Comparison of ENCODE assay signal across 8 mouse cellular contexts in the genomic region with DNA sequence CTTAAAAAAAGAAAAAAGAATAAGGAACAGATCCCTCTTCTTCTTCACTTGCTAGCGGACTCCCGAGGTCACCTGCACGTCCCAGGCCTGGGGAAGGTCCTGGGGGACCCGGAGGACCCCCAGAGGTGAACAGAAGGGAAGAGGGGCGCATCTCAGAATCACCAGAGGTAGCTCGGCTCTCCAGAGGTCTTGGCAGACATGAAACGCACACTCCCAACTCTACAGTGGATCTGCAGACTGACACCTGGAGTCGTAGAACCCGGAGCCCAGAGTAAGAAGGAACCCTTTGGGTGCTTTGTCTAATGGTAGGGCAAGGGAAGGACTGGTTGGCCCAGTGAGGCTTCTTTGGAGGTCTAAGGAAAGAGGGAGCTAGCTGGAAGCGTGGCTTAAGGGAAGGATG. TPM values are rescaled to one million over a fixed set of nuclear protein-coding genes. Genes with fewer than 3 reads are reported as not detected.
DNase-seq lines count a peak whose midpoint lies in the region; ATAC-seq lines count a peak whose summit lies in the region.

No protein-coding gene starts in this region.

- DNase-seq in heart, adult 8-10 months (ENCODE audit: low spot score), result no peak
- DNase-seq in embryonic facial prominence, embryonic 10.5 days (ENCODE audit: low spot score), result no peak
- DNase-seq in midbrain, embryonic 11.5 days (ENCODE audit: low spot score, missing footprints), result no peak
- DNase-seq in gastrocnemius, postnatal 36 days, result no peak
- no peak for DNase-seq in B cell, adult 2 months
- DNase-seq in gastrocnemius, postnatal 4 days (ENCODE audit: low spot score in 2 of 2), result no peak

- H3K9ac ChIP-seq in heart, embryonic 13.5 days, result peak overlapping the region; percentile 80
- H3K9ac ChIP-seq in hindbrain, embryonic 13.5 days, result peak overlapping the region; percentile 79
- peak overlapping the region; percentile 68; the same call in 1 of the 2 replicates for H3K9ac ChIP-seq in midbrain, embryonic 11.5 days (ENCODE audit: low read length)

- WGBS in heart, embryonic 13.5 days, result 78% methylated on average over 10 of the region's 10 CpGs
- 76% methylated on average over 10 of the region's 10 CpGs for WGBS in embryonic facial prominence, embryonic 10.5 days
- 79% methylated on average over 10 of the region's 10 CpGs for WGBS in hindbrain, embryonic 13.5 days
- WGBS in midbrain, embryonic 11.5 days, result 79% methylated on average over 10 of the region's 10 CpGs

- H3K4me2 ChIP-seq in heart, embryonic 13.5 days, result peak overlapping the region; percentile 92
- H3K4me2 ChIP-seq in hindbrain, embryonic 13.5 days, result peak overlapping the region; percentile 74
- H3K4me2 ChIP-seq in midbrain, embryonic 11.5 days, result peak overlapping the region; percentile 71

- ATAC-seq in heart, embryonic 13.5 days (ENCODE audit: extremely low read depth, insufficient number of reproducible peaks, low FRiP score, low TSS enrichment), result no peak
- ATAC-seq in hindbrain, embryonic 13.5 days (ENCODE audit: low FRiP score), result peak; percentile 9; the same call in 1 of the 2 replicates
- peak; percentile 1; the same call in 1 of the 2 replicates for ATAC-seq in midbrain, embryonic 11.5 days (ENCODE audit: low FRiP score)

- no peak overlapping the region for H3K27ac ChIP-seq in heart, embryonic 13.5 days (replicated peaks)
- H3K27ac ChIP-seq in embryonic facial prominence, embryonic 10.5 days (replicated peaks), result peak overlapping the region; percentile 72; the same call in 1 of the 2 replicates
- no peak overlapping the region for H3K27ac ChIP-seq in hindbrain, embryonic 13.5 days
- no peak overlapping the region for H3K27ac ChIP-seq in midbrain, embryonic 11.5 days (ENCODE audit: low read depth, low read length)

- peak overlapping the region; percentile 64 for H3K4me3 ChIP-seq in heart, embryonic 13.5 days
- H3K4me3 ChIP-seq in embryonic facial prominence, embryonic 10.5 days, result peak overlapping the region; percentile 62
- peak overlapping the region; percentile 59 for H3K4me3 ChIP-seq in hindbrain, embryonic 13.5 days
- peak overlapping the region; percentile 50 for H3K4me3 ChIP-seq in midbrain, embryonic 11.5 days (ENCODE audit: low read depth, low read length)

- peaks cover 7% of the 10 kb centered on the region for H3K4me1 ChIP-seq in heart, embryonic 13.5 days
- peaks cover 17% of the 10 kb centered on the region for H3K4me1 ChIP-seq in embryonic facial prominence, embryonic 10.5 days
- H3K4me1 ChIP-seq in hindbrain, embryonic 13.5 days (replicated peaks), result peaks cover 7% of the 10 kb centered on the region
- H3K4me1 ChIP-seq in midbrain, embryonic 11.5 days (ENCODE audit: control insufficient read depth, insufficient read depth, low read length), result peaks cover 4% of the 10 kb centered on the region

- H3K27me3 ChIP-seq in heart, embryonic 13.5 days (replicated peaks), result 0 out of 2 replicates have a peak, but pooled peaks cover 5% of the 10 kb centered on the region
- H3K27me3 ChIP-seq in embryonic facial prominence, embryonic 10.5 days (replicated peaks; ENCODE audit: low read depth, poor library complexity, severe bottlenecking), result no peaks in the 10 kb centered on the region; the same call in 1 of the 2 replicates
- no peaks in the 10 kb centered on the region for H3K27me3 ChIP-seq in hindbrain, embryonic 13.5 days
- H3K27me3 ChIP-seq in midbrain, embryonic 11.5 days (ENCODE audit: control insufficient read depth, insufficient read depth, low read length), result no peaks in the 10 kb centered on the region

- H3K9me3 ChIP-seq in heart, embryonic 13.5 days, result no peaks in the 10 kb centered on the region
- no peaks in the 10 kb centered on the region for H3K9me3 ChIP-seq in embryonic facial prominence, embryonic 10.5 days
- H3K9me3 ChIP-seq in hindbrain, embryonic 13.5 days, result no peaks in the 10 kb centered on the region
- H3K9me3 ChIP-seq in midbrain, embryonic 11.5 days (ENCODE audit: control insufficient read depth, low read length), result no peaks in the 10 kb centered on the region

- H3K36me3 ChIP-seq in heart, embryonic 13.5 days, result no peaks in the 10 kb centered on the region
- H3K36me3 ChIP-seq in embryonic facial prominence, embryonic 10.5 days (replicated peaks), result no peaks in the 10 kb centered on the region
- H3K36me3 ChIP-seq in hindbrain, embryonic 13.5 days, result no peaks in the 10 kb centered on the region
- H3K36me3 ChIP-seq in midbrain, embryonic 11.5 days (ENCODE audit: control insufficient read depth, insufficient read depth, low read length), result no peaks in the 10 kb centered on the region

- intact Hi-C loops in gastrocnemius, postnatal 36 days (cut with DNase I), result no loop called here

RNA-seq across cellular contexts. Expression of a gene that starts 11.5 kb away (rescaled TPM):
- 1.1 and 1.2 TPM in 2 replicates for polyA plus RNA-seq in heart, embryonic 13.5 days (2015; fragmentation: Nextera tagmentation; extraction: Ambion mirVana)
- 1 to 10 TPM; 2.6 to 4.2 (median 3.0) TPM for total RNA-seq in heart, adult 8-10 months (2022)
- polyA plus RNA-seq in embryonic facial prominence, embryonic 10.5 days (2016; fragmentation: Nextera tagmentation; extraction: Ambion mirVana), result 1.9 and 2.3 TPM in 2 replicates
- polyA plus RNA-seq in hindbrain, embryonic 13.5 days (2015; fragmentation: Nextera tagmentation; extraction: Ambion mirVana), result 2.4 and 4.3 TPM in 2 replicates
- polyA plus RNA-seq in midbrain, embryonic 11.5 days (2014; fragmentation: Nextera tagmentation; extraction: Ambion mirVana), result 0.08 and 0.26 TPM in 2 replicates
- 1 to 10 TPM; 3.0 to 4.8 TPM for total RNA-seq in gastrocnemius, postnatal 36 days (2021)
- total RNA-seq in gastrocnemius, postnatal 4 days (2021), result 10 to 100 TPM; 17.1 to 20.3 TPM

RNA-seq across cellular contexts. Expression of a gene that starts 11.5 kb away (rescaled TPM):
- polyA plus RNA-seq in heart, embryonic 13.5 days (2015; fragmentation: Nextera tagmentation; extraction: Ambion mirVana), result 38.5 and 49.6 TPM in 2 replicates
- 10 to 100 TPM; 21.9 to 31.6 (median 28.0) TPM for total RNA-seq in heart, adult 8-10 months (2022)
- 18.6 and 21.6 TPM in 2 replicates for polyA plus RNA-seq in embryonic facial prominence, embryonic 10.5 days (2016; fragmentation: Nextera tagmentation; extraction: Ambion mirVana)
- polyA plus RNA-seq in hindbrain, embryonic 13.5 days (2015; fragmentation: Nextera tagmentation; extraction: Ambion mirVana), result 13.9 and 14.3 TPM in 2 replicates
- polyA plus RNA-seq in midbrain, embryonic 11.5 days (2014; fragmentation: Nextera tagmentation; extraction: Ambion mirVana), result 16.3 and 17.1 TPM in 2 replicates
- 10 to 100 TPM; 22.9 to 25.3 TPM for total RNA-seq in gastrocnemius, postnatal 36 days (2021)
- total RNA-seq in gastrocnemius, postnatal 4 days (2021), result 10 to 100 TPM; 22.7 to 23.5 TPM

RNA-seq across cellular contexts. Expression of a gene that starts 17.1 kb away (rescaled TPM):
- 0.43 and 0.52 TPM in 2 replicates for polyA plus RNA-seq in heart, embryonic 13.5 days (2015; fragmentation: Nextera tagmentation; extraction: Ambion mirVana)
- total RNA-seq in heart, adult 8-10 months (2022), result 1 to 10 TPM in 3 of 4 experiments, under 1 TPM in 1; 0.40 to 2.0 (median 1.1) TPM
- 0.87 and 0.92 TPM in 2 replicates for polyA plus RNA-seq in embryonic facial prominence, embryonic 10.5 days (2016; fragmentation: Nextera tagmentation; extraction: Ambion mirVana)
- polyA plus RNA-seq in hindbrain, embryonic 13.5 days (2015; fragmentation: Nextera tagmentation; extraction: Ambion mirVana), result 0.25 and 0.45 TPM in 2 replicates
- 0.10 and 0.12 TPM in 2 replicates for polyA plus RNA-seq in midbrain, embryonic 11.5 days (2014; fragmentation: Nextera tagmentation; extraction: Ambion mirVana)
- total RNA-seq in gastrocnemius, postnatal 36 days (2021), result 1 to 10 TPM; 1.9 to 2.8 TPM
- total RNA-seq in gastrocnemius, postnatal 4 days (2021), result under 1 TPM; 0.61 to 0.80 TPM

RNA-seq across cellular contexts. Expression of a gene that starts 27.4 kb away (rescaled TPM):
- polyA plus RNA-seq in heart, embryonic 13.5 days (2015; fragmentation: Nextera tagmentation; extraction: Ambion mirVana), result 175 and 177 TPM in 2 replicates
- total RNA-seq in heart, adult 8-10 months (2022), result 100 to 1,000 TPM; 130 to 149 (median 139) TPM
- polyA plus RNA-seq in embryonic facial prominence, embryonic 10.5 days (2016; fragmentation: Nextera tagmentation; extraction: Ambion mirVana), result 115 and 123 TPM in 2 replicates
- 120 and 121 TPM in 2 replicates for polyA plus RNA-seq in hindbrain, embryonic 13.5 days (2015; fragmentation: Nextera tagmentation; extraction: Ambion mirVana)
- polyA plus RNA-seq in midbrain, embryonic 11.5 days (2014; fragmentation: Nextera tagmentation; extraction: Ambion mirVana), result 83.7 and 84.8 TPM in 2 replicates
- 10 to 100 TPM; 48.6 to 65.4 TPM for total RNA-seq in gastrocnemius, postnatal 36 days (2021)
- total RNA-seq in gastrocnemius, postnatal 4 days (2021), result 100 to 1,000 TPM; 182 to 199 TPM

RNA-seq across cellular contexts. Expression of a gene that starts 32.4 kb away (rescaled TPM):
- polyA plus RNA-seq in heart, embryonic 13.5 days (2015; fragmentation: Nextera tagmentation; extraction: Ambion mirVana), result 65.4 and 66.3 TPM in 2 replicates
- total RNA-seq in heart, adult 8-10 months (2022), result 100 to 1,000 TPM; 295 to 316 (median 308) TPM
- 51.1 and 51.9 TPM in 2 replicates for polyA plus RNA-seq in embryonic facial prominence, embryonic 10.5 days (2016; fragmentation: Nextera tagmentation; extraction: Ambion mirVana)
- 19.8 and 20.8 TPM in 2 replicates for polyA plus RNA-seq in hindbrain, embryonic 13.5 days (2015; fragmentation: Nextera tagmentation; extraction: Ambion mirVana)
- 22.5 and 24.7 TPM in 2 replicates for polyA plus RNA-seq in midbrain, embryonic 11.5 days (2014; fragmentation: Nextera tagmentation; extraction: Ambion mirVana)
- total RNA-seq in gastrocnemius, postnatal 36 days (2021), result 10 to 100 TPM; 55.7 to 86.8 TPM
- total RNA-seq in gastrocnemius, postnatal 4 days (2021), result 10 to 100 TPM; 32.2 to 36.3 TPM
